Mouse (Mus musculus): Measurements from ENCODE around the gene Sesn3.
A peak's percentile ranks its signal among the peaks of the same experiment; 100 is the strongest.
"Not testable (repeated sequence)": the region's sequence is repeated elsewhere in the genome, so short reads cannot be mapped to it uniquely, and the experiment has no call there.

Sesn3 gene

DNA sequence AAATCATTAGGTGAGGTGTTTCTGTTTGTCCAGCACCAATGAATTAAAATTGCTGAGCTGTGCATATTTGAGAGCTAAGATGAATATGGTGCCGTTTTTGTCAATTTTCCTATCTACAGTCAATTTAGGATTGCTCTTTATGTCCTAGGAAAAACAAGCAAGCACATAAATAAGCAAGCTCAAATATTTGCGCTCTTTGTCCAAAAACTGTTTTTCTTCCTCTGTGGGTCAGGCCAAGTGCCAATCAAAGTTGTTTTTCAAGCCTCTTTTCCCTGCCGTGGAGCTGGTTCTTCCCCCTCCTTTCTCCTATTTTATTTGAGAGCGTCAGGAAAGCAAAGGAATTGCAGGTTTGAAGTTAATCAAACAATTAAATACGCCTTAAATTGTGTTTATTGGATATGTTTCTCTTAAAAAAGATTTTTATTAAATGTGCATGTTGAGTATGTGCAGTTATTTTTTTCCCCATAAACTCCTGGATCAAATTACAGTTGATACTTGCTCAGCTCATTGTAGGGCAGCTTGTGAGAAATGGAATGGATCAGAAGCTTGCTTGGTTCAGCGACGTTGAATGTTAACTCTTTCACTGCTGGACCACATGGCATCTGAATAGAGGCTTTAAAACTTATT, 2.6 kb downstream of the Sesn3 start:
- no peak for DNase-seq (ENCODE audit: low spot score in 2 of 2)

DNA sequence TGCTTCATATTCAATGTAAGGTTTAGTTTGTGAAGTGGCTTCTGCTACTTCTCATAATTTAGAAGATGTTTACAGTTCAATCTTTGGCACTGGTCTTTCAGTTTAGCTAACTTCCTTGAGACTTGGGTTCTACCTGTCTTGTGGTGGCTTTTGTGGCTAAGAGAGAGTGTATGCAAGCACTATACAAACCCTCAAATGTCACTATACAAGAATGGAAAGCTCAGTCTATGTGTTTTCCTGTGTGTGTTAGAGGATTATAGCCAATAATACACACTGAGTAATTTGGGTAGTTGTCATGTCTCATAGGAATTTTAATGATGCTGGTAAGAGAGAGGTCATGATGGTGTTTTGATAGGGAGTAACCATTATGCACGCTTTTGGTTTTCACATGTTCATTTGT, 5.8 kb downstream of the Sesn3 start:
- no peak for DNase-seq (ENCODE audit: low spot score in 2 of 2)

DNA sequence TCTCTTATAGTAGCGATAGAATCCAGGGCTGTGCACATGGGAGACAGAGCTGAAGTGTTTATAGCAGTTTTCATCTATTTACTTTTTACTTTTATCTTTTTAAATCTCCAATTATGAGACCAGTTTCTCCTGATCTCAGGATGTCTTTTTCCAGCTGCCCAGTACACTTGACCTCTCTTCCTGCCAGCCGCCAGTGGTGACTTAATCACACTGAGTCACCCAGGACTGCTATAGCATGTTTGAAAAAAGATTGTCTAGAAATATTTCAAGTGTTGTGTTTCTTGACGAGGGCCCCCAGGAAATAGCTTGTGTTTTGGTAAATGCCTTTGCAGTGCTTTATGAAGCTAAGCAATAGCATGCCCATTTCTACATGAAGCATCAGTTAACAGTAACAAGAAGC, 10.2 kb downstream of the Sesn3 start:
- no peak for DNase-seq (ENCODE audit: low spot score in 2 of 2)

DNA sequence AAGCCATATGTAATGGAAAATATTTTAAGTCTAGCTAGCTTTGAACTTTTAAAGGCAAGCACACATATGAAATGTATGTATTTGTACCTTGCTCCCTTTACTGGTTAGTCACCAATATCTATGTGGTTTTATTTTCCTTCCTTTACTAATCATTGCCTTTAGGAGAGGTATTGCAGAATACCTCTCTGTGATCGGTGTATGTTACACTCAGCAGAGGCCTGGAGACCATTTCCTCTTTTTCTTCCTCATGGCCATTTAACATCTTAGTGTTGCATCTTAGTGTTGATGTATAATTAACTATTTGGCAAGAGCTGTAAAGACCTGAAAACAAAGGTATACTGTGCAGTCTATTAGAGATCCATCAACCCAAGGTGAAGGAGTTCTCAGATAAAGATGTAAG, 12.4 kb downstream of the Sesn3 start:
- no peak for DNase-seq (ENCODE audit: low spot score in 2 of 2)

DNA sequence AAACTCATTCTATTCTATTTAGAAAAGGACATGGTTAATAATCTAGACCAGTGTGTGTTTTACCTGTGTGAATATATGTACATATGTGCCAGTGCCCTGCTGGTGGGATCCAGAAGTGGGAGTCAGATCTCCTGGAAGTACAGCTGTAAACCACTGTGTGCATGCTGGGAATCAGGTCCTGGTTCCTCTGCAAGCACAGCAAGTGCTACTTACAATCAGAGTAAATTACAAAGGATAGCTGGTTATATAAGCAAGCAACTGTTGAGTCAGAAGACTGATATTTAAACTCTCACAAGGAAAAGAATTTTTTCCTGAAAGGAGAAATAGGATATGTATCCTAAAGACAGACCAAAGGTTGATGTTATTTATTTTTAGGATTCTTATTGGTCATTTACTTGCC, 13.6 kb downstream of the Sesn3 start:
- no peak for DNase-seq (ENCODE audit: low spot score in 2 of 2)

DNA sequence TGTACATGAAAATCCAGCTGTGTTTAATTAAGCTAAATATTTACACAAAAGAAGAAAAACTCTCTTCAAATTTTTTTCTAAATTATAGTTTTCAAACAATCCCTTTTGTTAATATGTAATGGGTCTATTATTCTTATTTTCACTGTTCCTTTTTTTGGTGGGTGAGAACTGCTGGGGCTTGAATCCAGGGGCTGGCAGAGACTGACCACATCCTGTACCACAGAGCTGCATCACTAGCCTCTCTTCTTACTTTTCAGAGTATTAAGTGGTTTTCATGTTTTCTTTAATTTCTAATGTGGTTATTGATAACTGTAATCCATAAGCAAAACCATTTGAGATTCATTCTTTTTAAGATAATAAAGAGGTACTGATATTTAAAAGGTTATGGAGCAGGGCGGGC, 19.0 kb downstream of the Sesn3 start:
- DNase-seq (ENCODE audit: low spot score in 2 of 2): peak in 1 of 2 experiments; percentile 28

DNA sequence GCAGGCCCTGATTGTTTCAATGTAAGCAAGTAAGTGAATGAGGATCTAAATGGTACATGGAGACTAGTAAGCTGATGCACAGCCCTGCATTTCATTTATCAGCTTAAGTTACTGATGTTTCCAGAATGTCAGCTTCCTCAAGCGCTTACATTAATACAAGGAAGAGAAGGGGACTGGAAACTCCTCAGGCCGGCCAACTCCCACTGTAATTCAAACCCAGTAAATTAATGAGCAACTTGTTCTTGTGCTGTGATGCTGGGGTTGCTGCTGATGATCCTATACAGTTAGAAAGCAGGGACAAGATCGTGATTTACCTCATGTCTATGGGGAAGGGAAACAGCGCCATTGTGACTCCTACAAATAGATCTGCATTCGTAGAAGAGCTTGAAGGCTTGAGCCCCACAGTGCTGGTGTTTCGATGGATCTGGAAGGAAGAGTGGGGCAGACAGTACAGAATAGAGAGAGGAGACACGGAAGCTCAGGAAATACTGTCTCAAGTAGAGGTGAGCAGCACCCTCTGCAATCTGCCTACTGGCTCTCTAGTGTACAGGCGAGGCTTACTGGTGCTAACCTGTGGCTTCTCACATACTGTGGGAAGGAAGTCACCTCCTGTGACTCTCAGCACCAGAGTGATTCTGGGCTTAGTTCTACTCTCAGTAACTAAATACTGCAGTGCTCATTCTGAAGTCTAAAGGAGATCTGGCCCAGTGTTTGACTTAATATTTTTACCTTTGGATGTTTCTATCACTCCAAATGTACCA, 21.0 kb downstream of the Sesn3 start:
- DNase-seq (ENCODE audit: low spot score in 2 of 2): no peak

DNA sequence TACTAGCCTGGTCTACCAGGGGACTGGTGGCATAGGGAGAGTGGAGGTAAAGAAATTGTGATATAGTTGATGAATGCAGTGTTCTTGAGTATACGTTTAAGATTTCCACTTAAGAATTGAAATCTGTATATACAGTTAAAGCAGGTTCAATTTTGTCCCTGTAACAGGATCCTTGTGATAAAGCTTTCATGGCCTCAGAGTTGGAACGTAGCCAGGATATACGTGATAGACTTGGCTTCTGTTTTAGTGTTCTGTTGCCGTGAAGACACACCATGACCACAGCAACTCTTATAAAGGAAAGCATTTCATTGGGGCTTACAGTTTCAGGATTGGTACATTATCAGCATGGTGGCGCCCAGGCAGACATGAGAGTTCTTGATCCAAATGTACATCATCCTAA, 22.3 kb downstream of the Sesn3 start:
- no peak for DNase-seq (ENCODE audit: low spot score in 2 of 2)

DNA sequence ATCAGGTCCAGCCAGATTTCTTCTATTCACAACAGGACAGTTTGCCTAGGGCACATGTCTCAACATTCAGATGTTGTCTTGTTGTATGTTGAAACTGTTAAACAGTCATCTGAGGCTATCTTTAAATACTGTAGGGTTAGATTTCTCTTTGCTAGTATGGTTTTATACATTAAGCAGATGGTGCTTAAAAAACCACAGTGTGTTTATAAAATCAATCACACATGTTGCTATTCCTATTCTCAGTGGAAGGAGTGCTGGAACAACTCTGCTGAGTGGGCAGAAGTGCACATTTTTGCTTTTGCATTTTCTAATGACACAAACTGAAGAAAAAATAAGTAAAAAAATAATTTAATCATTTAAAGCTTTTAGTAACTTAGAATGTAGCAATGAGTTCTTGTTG, 25.0 kb downstream of the Sesn3 start:
- no peak for DNase-seq (ENCODE audit: low spot score in 2 of 2)

DNA sequence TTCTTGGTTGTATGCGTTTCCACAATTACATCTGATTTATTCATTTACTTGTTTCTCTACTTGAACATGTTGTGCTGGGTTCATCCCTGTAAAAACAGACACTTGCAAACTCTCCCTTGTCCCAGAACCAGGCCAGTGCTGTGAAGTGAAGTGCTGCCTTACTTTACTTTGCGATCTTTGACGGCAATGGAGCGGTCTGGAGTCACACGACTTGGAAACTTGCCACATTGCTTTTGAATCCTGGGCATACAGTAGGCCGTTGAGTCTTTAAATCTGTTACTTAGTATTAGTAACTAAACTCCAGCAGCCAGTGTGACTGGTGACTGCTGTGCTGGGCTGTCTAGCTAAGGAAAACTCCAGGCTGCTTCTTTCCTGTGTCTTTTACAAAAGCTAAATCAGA, 25.9 kb downstream of the Sesn3 start:
- DNase-seq (ENCODE audit: low spot score in 2 of 2): no peak

DNA sequence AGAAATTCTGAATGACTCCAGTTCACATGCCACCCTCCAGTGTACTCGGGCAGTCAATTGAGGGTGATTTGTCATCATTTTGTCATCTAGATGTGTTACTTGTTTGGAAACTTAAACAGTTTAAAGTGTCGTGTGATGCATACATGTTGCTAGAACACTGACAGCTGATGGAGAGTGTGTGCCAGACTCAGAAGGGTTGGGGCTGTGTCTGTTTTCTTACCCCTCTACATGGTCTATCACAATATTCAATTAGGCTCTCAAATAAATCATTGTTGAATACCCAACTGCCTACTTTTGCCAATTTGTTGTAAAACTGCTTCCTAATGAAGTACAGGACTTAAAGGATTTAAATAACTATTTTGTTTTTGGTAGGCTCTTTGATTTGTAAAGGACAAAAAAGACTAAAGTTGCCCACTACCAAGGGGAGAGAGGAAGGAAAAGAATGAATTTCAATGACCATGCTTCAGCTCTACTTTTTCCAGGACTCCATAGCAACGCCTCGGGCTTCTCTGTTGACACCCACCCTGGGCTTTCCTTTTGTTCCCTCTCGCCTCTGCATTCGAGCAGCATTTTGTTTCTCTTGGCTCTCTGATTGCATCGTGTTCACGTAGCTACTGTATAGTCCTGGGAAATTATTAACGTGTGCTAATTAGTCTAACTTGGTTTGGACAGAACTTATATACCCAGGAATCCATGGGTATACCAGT, 29.5 kb downstream of the Sesn3 start:
- no peak for DNase-seq (ENCODE audit: low spot score in 2 of 2)

DNA sequence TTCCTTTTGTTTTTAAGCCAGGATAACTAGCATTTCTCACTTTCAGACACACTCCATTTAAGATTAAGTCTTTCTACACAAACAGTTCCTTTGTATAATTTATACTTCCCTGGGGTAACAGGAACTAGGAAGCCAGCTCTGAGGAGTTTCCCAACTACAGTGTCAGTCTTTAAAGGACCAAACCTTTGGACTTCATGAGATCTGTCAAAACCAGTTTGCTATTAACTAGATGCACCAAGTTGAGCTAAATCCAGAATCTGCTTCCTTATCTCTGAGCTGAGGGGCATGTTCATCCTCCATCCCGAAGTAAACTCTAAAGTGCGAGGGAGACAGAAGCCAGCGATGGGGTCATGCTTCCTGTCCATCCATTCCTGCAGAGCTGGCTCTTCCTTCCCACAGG, 32.5 kb downstream of the Sesn3 start:
- no peak for DNase-seq (ENCODE audit: low spot score in 2 of 2)

DNA sequence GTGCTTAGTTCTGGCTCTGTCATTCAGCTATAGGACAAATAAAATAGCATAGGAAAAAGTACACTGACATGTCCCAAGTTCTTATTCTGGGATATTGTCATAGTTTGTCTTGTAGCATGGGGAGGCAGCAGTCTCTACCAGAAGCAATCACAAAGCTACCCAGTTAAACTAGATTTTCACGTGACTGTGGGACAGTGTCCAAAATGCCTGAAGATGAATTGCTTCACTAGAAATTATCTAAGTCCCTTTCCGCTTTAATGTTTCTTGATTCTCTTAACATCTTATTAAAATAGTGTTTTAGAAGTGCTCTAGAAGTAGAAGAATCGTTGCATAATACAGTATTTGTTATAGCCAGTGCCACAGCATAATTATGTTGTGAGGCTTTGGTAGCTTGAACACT, 39.1 kb downstream of the Sesn3 start:
- no peak for DNase-seq (ENCODE audit: low spot score in 2 of 2)

DNA sequence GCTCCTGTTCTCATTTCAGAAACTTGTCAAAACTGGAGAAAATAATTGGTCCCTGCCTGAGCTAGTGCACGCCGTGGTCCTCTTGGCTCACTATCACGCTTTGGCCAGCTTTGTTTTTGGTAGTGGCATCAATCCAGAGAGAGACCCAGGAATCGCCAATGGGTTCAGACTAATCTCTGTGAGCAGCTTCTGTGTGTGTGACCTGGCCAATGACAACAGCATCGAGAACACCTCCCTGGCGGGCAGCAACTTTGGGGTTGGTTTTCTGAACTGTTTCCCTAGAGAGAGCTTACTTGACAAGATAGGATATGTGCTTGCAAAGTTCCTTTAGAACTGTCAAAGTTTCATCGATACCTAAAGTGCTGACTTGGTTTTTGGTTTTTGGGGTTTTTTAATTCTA, 39.6 kb downstream of the Sesn3 start:
- DNase-seq (ENCODE audit: low spot score in 2 of 2): no peak

DNA sequence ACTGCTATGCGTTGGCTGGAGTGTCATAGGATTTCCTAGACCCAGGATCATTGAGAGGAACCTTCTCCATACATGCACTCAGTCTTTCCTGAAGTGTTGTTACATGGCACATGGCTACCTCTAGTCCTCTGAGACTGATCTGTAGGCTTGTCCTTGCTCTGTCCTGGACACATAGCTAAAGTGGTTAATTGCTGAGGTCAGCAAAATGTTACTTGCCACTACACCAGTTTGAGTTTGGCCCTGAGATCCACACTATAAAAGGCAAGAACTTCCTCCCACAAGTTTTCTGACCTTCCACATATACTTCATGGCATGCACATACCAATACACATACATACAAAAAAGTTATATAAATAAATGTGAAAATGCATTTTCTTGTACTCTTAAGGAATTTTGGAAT, 41.8 kb downstream of the Sesn3 start:
- no peak for DNase-seq (ENCODE audit: low spot score in 2 of 2)

DNA sequence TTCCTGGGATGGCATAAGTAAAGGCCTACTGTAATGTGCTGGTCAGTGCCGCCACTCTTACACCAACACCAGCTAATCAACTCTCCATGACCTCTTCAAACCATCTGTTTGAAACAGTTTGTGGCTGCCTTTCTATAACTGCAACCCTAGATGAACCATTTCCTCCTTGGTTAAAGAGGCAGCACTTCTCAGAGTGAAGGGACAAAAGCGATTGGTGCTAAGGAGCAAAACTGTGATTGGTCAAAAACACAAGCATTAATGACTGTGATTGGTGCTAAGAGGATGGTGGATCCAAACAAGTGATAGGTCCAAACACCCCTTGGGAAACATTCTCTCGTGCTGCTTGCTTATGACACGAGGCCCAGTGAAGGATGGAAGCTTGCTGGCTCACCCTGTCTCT, 61.0 kb downstream of the Sesn3 start:
- DNase-seq (ENCODE audit: low spot score in 2 of 2): no peak

DNA sequence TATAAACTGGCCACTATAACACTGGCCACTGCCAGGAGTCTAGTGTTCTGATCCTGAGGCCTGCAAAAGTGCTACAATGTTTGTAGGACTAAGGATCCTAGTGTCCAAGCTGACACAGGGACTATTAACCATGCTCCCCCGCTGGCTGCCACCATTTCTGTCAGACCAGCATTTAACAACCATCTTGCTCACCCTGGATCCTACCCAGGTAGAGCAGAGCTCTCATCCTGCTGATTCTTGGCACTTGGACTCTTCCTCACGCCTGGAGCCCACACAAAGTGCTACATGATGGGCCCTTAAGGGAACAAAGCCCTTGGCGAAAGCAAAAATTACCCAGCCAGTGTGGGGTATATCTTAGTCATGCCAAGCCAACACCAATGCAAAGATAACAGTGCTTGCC, 62.0 kb downstream of the Sesn3 start:
- DNase-seq (ENCODE audit: low spot score in 2 of 2): no peak

DNA sequence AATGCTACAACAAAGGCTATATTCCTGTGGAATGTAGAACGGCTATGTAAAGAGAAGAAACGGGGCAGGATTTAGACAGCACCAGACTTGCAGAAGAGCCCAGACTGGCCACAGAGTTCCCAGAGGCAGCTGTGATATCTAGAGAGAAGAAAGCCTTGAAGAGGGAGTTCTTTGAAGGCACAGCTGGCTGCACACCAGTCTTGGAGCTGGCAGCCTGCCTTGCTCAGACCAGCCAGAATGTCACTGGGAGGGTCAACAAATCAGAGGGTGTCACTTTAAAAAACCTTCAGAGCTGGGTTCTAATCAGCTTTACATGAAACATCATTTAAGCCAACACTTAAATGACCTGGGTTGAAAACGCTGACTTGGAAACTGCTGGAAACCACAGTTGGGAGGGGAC, 63.8 kb downstream of the Sesn3 start:
- no peak for DNase-seq (ENCODE audit: low spot score in 2 of 2)

DNA sequence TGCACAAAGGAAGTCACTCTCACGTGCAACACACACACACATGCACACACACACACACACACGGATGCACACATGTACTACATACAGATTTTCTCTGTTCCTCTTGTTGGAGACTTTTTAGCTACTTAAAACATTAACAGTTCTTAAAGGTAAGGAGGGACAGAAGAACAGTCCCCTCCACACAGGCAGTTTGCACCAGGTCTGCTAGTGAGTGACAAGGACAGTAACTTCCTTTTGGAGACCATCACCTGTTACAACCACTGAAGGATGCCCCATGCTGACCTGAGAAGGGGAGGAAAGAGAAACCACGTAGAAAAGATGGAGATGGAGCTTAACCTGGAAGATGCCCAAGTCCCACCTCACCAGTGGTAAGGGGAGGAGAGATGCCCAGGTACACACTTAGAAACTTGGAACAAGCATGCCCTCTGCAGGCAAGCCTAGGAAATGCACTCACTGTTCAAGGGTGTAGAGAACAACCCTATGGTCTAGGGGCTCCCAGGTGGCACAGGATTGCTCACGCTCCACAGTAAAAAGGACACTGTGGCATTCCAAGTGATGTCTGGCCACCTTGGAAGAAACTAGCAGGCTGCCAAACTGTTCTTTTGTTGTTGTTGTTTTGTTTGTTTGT, 67.3 kb downstream of the Sesn3 start:
- peak; percentile 61 to 79 for DNase-seq (ENCODE audit: low spot score in 2 of 2)

DNA sequence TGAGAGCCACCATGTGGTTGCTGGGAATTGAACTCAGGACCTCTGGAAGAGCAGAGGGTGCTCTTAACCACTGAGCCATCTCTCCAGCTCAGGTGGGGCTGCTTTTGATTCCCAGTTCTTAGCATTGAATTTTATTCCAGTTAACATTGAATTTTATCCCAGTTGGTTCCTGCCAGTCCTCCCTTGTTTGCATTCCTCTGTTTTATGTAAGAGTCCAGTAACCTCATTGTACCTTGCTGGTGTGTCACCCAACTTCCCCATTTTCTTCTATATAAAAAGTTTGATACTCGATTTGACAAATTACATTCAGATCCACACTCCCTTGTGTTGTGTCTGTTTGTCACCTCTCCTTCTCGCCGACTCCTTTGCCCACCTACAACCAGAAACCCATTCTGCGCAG, 71.0 kb downstream of the Sesn3 start:
- not testable (repeated sequence) for DNase-seq (ENCODE audit: low spot score in 2 of 2)

DNA sequence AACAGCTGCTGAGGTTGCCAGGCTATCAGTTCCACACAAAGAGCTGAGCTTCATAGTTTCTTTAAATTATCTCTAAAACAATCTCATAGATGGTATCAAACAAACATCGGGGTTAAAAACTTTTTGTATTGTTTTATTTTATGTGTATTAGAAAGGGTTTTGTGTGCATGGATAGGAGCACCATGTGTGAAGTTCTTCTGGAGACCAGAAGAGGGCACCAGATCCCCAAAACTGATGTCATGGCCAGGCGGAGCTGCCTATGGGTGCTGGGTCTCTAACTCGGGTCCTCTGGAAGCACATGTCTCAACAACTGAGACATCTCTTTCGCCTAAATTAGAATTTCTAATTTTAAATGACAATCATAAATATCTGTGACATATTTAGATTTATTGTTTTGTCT, 73.5 kb downstream of the Sesn3 start:
- DNase-seq (ENCODE audit: low spot score in 2 of 2): peak in 1 of 2 experiments; percentile 68

DNA sequence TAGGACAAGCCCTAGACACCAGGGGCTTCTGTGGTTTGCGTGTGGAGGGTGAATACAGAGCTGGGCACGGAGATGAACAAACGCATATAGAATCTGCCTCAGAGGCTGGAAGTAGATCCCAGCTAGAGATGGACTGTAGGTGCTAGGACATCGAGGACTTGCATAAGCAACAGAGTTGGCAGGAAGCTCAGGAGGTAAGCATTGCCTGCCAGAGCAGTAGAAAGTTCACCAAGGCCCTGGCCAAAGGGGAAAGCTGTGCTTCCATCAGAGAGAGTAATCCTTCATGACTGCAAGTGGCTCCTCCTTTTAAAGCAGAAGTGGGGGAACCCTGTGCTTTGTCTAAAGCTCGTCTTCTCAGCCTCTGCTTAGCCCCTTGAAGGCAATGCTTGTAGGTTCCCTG, 74.5 kb downstream of the Sesn3 start:
- DNase-seq (ENCODE audit: low spot score in 2 of 2): no peak

DNA sequence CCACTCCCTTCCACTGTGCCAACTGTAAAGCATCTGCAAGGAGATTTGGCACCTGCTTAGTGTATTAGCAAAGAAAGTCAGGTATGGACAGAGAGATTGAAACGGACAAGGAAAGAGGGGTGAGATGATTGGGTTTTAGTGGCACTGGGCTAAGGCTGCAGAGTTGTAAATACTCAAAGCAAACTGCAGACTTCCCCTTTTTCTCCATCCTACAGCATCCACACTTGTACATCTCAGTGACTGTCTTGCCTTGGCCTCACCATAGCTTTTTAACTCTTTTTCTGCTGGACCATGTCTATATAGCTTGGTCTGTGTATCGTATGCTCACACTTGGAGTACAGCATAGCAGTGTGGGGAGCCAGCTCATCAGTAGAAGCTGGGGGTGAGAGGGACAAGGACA, 75.9 kb downstream of the Sesn3 start:
- DNase-seq (ENCODE audit: low spot score in 2 of 2): no peak
